Mouse (Mus musculus) T-helper 17 cell (primary cell): Measurements from ENCODE around the gene Wtap.
"Not testable (repeated sequence)": the region's sequence is repeated elsewhere in the genome, so short reads cannot be mapped to it uniquely, and the experiment has no call there.

ENCODE experiments used
- in situ Hi-C, 2 experiments: fragments of 300-600 bp; cut with MboI, MseI; formaldehyde crosslinking; loops; 1 replicate in 1 of 2; 2 replicates in 1 of 2; pipeline ENCODE4 v1.15.1; 2025; ENCODE audit warnings: high pct_unique_total_duplicates in 2 of 2

The Wtap gene

DNA sequence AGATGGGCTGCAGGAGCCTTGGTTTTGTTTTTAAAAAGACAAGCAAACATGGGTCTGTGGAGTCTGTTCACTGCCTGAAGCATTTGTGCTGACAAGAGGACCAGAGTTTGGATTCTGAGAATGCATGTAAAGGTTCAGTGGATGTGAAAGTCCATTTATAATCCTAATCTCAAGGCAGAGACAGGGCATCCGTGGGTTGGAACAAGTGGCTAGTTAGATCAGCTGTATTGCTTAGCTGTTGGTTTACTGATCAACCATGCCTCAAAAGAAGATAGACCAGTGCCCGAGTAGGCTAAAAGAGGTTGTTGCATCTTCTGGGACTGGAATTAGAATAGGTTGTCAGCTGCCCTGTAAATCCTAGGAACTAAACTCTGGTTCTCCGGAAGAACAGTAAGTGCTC, 30.5 kb downstream of the Wtap start:
- in situ Hi-C loops, result loop anchor here (5.0 to 10.0 kb wide), 3 partner anchors 36 to 1991 kb away; partner anchors contain the start of gene Pnldc1 (in 1 of the 2)

DNA sequence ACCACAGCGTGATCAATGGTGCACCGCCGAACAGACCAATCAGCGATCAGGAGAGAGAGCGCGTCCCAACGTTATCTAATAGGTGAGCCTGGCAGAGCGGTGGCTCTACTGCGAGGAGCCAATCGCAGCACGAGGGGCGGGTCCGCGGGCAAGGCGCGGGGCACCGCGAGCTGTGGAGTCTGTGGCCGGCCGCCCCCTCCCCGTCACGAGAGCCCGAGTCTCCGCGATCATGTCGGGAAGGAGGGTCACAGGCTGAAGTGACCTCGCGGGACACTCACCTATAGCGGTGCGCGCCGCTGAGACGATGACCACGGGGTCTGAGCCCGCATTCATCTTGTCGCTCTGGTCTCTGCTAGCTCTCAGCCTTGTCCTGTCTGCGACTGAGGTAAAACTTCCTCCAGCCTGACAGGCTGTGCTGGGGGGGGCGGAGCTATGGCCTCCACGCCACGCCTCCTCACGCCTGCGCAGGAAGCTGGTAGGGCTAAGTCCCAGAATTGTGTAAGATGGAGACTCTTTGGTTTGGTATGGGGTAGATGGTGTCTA, 33.6 kb downstream of the Wtap start, which contains the start of gene Acat2:
TSS of gene Acat2 (minus strand) at position 417 of the 543 bp plus-strand sequence.
- in situ Hi-C loops, result loop anchor here (5.0 to 10.0 kb wide), 3 partner anchors 33 to 1994 kb away; partner anchors contain the start of gene Pnldc1 (in 1 of the 2)

DNA sequence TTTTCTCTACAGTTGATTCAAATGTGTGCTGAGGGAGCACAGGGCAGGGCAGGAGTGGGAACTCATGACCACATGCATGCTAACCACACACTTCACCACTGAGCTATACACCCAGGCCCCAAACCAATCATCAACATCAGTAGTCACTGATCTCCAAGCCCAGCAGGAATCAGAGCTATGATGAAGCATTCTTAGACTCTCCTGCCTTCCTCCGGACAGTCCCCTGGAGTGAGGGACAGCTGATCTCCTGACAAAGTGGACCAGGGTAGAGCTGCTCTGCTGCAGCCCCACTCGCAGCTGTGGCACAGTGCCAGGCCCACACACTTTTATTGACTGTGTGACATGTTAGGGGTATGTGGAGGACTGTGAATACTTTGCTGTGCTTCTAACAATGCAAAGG, 34.6 kb downstream of the Wtap start:
- in situ Hi-C loops, result not testable (repeated sequence)

DNA sequence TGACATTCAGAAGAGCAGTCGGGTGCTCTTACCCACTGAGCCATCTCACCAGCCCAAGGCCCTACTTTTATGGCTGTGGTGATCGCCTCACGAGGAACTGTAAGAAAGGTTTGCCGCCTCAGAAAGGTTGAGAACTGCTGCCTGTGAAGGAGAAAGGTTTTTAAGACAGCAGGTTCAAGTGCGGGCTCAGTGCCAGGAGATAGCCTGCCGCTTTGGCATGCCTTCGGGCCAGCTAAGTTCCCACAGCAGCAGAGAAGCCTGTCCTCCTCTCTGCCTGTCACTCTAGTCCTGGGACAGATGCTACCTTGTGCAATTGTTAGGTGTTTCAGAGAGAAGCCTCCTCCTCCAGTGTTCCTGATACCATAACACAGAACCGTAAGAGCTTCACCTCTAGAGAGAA, 37.3 kb downstream of the Wtap start:
- in situ Hi-C loops, result no loop called here

DNA sequence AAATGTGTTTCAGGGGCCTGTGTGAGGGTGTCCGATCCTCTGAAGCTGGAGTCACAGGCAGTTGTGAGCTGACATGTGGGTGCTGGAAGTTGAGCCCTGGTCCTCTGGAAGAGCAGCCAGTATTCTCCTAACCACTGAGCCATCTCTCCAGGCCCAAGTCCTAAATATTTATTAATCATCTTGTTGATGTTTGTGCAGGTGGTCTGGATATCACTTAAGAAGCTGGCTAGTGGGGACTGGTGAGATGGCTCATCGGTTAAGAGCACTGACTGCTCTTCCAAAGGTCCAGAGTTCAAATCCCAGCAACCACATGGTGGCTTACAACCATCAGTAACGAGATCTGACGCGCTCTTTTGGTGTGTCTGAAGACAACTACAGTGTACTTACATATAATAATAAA, 44.3 kb downstream of the Wtap start:
- in situ Hi-C loops, result no loop called here

DNA sequence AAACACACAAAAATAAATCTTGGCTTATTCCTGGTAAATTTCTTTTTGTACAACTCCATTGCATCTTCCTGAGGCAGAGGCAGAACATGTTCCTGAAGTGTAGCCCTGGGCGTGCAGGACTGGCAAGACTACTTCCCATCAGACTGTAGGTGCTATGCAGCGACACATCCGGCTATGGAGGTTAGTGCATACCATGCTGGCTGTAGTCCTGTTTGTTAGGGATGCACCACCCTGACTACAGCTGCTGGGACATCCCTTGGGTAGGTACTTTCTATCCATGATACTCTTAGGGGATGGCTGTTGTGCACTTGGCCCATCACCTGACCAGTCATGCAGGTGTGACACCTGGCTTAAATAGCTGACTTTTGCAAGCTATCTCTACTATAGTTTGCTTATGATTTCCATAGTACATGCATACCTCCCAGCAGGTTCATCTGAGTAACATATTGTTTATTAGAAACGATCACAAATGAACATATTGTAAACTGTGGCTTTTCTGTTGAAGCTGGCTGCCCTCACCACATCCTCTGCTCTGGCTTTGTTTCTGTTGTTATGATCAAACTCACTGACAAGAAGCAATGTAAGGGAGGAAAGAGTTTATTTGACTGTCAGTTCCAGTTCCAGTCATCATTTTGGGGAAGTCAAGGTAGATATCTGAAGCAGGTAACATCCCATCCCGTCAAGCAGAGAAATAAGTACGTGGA, 51.4 kb downstream of the Wtap start:
- in situ Hi-C loops, result no loop called here

DNA sequence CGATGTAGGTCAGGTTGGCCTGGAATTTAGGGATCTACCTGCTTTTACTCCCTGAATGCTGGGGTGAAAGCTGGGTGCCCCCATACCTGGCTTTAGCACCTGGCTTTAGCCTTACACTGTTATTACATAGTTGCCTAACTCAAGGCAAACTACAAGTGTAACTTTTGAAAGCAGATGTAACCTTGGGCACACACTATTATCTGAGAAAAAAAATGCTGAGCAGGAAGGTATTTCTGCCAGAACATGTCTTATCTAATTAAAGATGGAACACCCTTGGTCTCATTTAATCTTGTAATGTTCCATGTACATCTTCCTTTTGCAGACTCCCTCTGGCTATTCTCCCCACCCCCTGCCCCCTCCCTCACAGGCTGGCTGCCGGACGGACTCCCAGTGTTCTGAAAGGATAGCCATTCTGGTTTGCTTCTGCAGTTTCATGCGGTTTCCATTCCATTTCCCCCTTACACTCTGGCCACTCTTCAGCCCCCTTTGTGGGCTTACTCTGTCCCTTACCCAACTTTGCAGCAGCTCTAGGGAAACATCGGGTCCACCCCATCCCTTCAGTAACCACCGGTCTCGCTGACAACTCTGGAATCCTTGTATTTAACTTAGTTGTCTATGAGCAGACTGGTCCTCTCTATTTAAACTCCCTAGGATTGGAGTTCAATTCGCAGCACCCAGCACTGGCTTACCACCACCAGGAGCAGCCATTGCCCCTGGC, 52.3 kb downstream of the Wtap start:
- in situ Hi-C loops, result no loop called here

DNA sequence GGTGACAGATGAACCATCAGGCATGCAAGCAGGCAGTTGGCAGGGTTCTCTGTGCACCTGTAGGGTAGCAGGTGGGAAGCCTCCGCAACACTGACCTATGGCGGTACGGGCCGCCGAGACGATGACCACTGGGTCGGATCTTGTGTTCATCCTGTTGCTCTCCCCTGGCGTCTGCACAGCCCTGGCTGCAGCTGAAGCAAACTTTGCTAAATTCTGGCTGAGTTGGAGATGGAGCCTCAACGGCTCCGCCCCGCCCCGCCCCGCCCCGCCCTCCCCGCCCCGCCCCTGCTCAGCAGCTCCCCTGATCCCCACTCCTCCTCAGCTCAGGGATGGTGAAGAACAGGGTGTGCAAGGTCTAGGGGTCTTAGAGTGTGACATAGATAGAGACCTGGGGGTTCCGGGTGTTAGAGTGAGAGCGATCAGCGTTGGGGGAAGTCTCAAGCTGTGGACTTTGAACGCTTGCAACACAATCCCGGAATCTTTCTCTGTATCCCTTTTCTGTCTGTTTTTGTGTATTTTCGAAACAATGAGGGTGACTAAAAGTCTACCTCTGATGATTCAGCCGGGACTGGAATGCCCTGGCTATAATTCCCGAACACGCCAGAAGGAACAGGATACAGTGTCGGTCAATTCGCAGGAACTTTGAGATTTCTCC, 53.7 kb downstream of the Wtap start, which contains the start of gene Acat3:
TSS of gene Acat3 (minus strand) at position 450 of the 655 bp plus-strand sequence.
- in situ Hi-C loops, result no loop called here

DNA sequence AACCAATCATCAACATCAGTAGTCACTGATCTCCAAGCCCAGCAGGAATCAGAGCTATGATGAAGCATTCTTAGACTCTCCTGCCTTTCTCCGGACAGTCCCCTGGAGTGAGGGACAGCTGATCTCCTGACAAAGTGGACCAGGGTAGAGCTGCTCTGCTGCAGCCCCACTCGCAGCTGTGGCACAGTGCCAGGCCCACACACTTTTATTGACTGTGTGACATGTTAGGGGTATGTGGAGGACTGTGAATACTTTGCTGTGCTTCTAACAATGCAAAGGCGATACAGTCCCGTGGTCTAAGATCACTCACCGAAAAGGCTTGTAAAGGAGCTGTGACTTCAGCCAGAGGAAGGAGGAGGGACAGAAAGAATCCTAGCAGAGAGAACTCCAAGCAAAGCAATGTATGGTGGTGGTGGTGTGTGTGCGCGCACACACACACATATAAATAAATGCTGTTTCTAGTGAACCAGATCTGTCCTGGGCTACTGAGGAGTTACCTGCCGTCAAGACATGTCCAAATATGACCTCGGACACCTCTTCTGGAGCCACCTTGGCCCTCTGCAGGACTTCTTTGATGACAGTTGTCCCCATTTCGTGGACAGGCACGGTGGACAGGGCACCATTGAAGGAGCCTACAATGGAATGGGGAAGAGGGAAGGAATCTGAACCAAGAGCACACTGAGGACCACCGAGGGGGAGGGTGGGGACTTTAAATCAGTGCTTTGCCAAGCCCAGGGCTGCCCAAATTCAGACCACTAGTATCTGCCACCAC, 54.4 kb downstream of the Wtap start:
- in situ Hi-C loops, result not testable (repeated sequence)

DNA sequence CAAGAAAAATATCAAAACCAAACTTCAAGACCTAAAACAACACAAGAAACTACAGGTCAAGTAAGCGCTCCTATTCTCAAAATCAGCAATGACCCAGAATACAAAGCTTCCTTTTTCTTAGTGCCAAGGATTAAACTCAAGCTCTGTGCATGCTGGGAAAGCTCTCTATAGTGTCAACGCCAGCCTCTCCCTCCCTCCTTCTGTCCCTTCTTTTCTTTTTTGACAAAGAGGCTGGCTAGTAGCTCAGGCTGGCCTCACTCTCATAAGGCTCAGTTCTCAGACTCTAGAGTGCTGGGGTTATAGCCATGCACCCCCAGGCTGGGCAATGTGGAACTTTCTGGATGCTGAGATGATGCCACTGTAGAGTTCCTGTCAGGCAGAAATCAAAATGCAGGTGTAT, 55.9 kb downstream of the Wtap start:
- in situ Hi-C loops, result no loop called here

DNA sequence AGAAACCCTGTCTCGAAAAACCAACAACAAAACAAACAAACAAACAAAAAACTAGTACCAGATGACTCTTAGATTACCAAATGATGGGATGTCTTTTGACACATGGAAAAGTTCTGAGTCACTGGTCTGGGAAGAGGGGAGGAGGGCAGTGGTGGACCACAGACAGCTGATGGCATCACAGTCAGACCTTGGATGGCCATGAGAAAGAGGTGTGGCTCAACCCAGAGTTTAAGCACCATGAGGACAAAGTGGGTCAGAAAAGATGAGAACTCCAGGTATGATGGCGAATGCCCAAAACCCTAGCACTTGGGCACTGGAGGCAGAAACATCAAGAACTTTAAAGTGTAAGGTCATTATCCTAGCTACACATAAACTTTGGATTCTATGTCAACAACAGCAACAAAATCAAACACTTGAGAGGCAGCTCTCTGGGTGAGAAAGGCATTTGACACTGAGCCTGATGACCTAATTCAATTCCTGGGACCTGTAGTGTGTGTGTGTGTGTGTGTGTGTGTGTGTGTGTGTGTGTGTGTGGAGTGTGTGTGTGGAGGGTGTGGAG, 56.5 kb downstream of the Wtap start:
- in situ Hi-C loops, result no loop called here

DNA sequence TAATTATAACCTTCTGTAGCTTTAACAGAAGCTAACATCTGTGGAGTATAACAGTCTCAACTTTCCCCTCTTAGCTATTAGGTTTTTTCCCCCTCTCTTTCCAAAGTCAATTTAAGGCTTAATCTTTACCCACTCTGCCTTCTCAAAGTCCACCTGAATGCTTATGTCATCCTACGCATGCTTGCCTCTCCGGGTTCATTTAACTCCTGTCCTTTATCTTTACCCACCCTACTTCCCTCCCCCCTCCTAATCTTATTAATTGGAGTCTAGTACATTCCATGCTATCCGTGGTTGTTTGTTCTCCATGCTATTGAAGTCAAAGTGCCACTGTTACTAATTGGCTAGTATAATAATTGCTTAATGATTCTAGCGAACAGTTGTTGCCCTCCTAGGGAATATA, 58.2 kb downstream of the Wtap start:
- in situ Hi-C loops, result no loop called here

DNA sequence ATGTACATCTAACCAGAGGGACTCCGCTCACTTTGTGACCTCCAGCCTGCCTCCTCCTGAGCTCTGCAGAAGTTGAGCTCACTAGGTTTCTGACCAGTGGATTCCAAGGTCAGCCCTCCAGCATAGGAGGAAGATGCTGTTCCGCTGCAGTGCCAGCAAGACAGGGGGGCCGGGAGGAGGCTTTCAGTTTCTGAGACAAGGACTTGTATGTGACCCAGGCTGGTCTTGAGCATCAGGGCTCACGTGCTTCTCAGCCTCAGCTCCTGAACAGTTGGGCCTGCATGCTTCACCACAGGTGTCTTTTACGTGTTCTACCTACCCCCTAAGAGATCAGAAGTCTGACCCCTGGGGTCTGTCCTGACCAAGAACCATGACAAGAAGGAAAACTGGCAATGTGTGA, 62.4 kb downstream of the Wtap start:
- in situ Hi-C loops, result loop anchor here in 1 of 2 experiments (5.0 kb wide), 1 partner anchor 49 kb away; no protein-coding TSS in a partner anchor

DNA sequence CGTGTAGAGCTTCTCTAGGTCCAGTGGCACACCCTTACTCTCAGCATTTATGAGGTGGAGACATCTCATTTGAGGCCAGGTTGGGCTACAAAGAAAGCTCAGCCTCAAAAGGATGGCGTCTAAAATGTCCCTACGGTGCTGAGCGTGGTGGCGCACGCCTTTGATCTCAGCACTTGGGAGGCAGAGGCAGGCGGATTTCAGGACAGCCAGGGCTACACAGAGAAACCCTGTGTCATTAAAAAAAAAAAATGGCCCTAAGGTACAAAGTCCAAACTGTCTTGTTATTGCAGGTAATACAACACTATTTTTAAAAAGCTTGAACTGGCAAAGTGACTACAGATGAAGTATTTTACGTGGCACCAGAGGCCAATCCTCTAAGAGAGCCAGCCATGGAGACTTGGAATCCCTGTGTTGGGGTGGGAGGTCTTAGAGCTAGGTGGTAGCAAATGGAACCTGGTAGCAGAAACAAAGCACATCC, 68.2 kb downstream of the Wtap start:
- in situ Hi-C loops, result loop anchor here in 1 of 2 experiments (5.0 kb wide), 1 partner anchor 37 kb away; the partner anchor contains the start of gene Acat2

DNA sequence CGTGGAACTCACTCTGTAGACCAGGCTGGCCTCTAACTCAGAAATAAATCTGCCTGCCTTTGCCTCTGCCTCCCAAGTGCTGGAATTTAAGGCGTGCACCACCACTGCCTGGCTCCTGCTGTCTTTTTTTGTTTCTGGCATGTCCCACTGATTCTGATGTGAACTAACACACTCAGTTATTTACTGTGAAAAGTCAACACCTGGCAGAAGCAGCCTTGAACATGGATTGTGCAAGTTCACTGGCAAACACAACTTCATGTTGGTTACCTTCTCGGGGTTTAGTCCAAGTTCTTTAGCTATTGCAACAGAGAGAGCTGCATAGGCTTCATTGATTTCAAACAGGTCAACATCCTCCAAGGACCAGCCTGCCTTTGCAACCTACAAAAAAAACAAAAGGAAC, 69.0 kb downstream of the Wtap start:
- in situ Hi-C loops, result loop anchor here in 1 of 2 experiments (5.0 kb wide), 1 partner anchor 37 kb away; the partner anchor contains the start of gene Acat2

DNA sequence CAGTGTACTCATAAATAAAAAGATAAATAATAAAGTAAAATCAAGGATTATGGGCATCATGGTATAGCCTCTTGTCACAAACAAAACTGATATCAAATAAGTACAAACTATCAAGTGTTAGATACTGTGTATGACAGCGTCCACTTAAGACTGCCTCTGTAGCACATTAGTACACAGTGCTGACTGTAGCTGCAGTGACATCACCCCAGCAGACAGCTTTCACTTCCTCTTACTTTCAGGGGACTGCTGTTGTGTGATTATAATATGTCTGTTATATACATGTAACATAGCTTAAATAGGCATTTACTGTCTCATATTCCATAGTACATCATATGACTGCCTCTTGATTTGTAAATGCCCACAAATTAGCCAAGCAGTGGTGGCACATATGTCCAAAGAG, 72.9 kb downstream of the Wtap start:
- in situ Hi-C loops, result no loop called here
